Mouse (Mus musculus): ENCODE results near the gene Alox12e.
"Not testable (repeated sequence)": the region's sequence is repeated elsewhere in the genome, so short reads cannot be mapped to it uniquely, and the experiment has no call there.

Gene Alox12e

DNA sequence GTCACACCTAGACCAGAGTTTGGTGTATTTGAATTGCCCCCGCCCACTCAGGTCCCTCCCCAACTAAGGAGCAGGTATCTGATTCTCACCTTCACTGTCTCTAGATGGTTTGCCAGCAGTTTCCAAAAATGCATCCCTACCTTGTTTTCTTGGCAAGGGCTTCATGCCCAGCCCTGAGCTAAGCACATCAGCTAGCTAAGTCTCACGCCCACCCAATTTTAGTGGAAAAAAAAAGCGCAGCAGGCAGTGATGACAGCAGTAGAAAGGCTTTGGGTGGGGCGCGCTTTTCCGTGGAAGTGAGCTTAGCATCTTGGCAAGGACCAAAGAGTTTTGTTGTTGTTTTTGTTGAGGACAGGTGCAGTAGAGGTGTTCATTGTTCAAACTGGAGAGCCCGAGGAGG, at the start of gene Alox12e:
Gene Alox12e, minus strand, starts transcription at position 101 of the 400 bp plus-strand sequence.
- no peak for DNase-seq (ENCODE audit: low spot score)

DNA sequence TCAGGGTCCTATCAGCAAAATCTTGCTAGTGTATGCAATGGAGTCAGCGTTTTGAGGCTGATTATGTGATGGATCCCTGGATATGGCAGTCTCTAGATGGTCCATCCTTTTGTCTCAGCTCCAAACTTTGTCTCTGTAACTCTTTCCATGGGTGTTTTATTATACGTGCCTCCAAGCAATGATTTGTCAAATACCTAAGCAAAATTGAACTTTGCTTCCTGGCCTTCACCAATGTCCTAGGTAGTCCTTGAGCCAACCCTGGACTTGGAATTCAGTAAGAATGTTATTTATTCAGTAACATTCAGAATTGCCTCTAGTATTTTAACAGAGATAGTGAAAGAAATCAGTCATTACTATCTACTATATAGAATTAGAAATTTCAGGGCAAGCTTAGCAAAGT, 46.2 kb upstream of the Alox12e start:
- not testable (repeated sequence) for DNase-seq (ENCODE audit: low spot score)

DNA sequence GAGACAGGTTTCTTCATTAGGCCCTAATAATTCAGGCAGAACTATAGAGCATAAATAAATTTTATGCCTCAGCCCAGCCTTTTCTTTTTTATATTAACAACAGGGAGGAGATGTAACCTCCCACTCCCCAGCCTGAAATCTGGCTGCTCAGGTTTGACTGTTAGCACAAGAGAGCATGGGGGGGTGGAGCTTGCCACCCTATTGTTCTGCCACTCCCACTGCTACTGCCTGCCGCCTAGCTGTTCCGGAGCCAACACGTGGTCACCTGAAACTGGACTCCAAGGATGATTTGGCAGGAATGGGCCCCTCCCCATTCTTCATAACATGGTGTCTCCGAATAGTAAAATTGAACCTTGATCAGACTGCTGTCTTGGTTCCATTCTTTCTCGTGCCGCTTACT, 45.3 kb upstream of the Alox12e start:
- not testable (repeated sequence) for DNase-seq (ENCODE audit: low spot score)

DNA sequence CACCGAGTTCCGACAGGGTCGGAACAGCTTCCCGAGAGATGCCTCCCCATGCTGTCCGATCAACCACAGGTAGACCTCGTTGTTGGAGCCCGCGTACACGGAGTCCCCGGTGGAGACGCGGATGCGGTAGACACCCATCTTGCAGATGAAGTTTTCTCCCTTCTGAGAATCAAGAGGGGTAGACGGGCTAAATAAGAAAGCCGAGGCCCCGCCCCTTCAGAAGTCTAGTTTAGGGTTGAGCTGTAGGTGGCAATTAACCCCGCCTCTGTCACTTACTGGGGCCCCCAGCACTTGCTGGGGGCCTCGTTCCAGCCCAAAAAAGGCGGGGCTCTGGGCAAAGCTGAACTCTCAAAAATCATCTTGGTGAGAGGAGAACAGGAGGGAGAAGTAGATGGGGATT, 29.4 kb upstream of the Alox12e start, which contains the start of gene Alox15:
Gene Alox15, minus strand, starts transcription at position 164 of the 400 bp plus-strand sequence.
- DNase-seq (ENCODE audit: low spot score): peak; percentile 22

DNA sequence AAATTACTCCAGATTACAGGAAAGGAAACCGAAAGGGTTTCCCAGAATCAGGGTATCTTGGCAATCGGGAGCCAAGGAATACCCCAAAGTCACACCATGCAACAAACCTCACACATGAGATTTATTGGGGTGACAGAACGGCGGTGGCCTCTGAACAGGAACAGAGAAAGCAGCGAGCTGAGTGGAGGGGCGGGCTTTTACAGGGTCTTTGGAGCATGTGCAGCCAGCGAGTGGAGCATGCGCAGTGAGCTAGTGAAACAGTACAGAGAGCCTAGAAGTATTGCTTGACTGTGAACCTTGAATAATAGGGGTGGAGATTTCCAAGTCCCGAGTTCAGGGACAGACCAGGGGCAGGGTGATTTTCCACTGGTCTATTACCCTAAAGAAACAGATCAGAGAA, 26.2 kb upstream of the Alox12e start:
- DNase-seq (ENCODE audit: low spot score): no peak

DNA sequence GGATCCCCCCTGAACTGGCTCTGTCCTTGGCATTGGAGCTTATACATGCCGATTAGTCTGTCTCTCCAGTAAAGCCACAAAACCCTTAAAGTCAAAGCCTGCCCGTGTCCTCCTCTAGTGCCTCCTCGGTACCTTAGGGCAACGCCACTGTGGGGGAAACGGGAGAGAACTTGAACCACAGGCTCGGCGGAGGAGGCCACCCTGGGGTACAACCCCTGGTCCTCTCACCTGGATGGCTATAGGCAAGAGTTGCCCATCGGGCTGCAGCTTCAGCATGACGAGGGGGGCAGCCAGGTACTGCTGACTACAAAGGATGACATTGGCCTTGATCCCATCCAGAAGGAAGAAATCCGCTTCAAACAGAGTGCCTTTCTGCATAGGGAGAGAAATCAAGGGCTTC, 25.4 kb upstream of the Alox12e start:
- no peak for DNase-seq (ENCODE audit: low spot score)

DNA sequence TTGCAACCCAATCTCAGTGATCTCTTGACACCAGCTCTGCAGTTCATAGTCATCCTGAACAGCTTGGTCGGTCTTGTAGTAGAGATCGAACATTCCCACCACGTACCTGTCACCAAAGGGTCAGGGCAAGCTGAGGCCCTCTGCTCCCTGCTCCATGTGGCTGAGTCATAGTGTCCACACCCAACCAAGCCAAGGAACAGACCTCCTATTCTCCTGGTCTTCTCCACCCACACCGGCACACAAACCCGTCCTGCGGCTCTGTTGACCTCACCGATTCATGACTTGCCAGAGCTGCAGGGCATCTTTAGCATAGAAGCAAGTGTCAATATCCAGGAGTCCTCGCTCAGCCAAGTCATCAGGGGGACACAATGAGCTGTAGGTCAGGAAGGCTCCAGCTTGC, 23.1 kb upstream of the Alox12e start:
- no peak for DNase-seq (ENCODE audit: low spot score)

DNA sequence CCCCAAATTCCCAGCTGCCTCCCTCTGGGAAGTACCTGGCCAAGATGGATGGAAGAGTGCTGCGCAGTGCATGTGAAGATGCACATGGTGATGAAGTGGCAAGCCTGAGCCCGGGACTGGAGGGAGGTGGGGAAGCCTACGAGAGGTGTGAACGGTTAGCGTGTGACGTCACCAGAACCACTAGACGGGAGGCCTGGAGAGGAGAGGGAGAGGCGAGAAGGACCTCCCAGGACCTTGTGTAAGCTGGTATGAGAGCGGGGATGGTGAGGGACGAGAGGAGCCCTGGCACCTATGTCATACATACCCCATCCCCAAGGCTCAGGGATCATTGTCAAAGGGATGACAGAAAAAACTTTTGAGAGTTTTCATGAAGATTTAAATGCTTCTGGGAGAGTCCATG, 22.6 kb upstream of the Alox12e start:
- no peak for DNase-seq (ENCODE audit: low spot score)

DNA sequence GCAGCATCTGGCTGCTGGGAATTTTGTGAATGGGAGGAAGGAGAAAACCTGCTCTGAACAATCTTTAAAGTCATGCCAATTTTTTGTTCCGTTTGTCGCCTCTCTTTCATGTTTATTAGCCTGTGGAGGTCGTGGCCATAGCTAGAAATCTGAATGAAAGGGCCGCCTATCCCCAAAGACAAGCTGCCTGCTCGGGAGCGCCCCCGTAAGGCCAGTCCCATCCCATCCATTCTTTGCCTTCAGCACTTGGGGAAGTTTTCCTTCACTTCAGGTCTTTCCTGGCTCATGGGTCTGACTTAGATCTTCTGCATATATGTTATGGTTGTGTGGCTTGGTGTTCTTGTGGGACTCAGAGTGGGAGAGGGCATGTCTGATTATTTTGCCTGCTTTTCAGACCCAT, 17.1 kb upstream of the Alox12e start:
- DNase-seq (ENCODE audit: low spot score): no peak

DNA sequence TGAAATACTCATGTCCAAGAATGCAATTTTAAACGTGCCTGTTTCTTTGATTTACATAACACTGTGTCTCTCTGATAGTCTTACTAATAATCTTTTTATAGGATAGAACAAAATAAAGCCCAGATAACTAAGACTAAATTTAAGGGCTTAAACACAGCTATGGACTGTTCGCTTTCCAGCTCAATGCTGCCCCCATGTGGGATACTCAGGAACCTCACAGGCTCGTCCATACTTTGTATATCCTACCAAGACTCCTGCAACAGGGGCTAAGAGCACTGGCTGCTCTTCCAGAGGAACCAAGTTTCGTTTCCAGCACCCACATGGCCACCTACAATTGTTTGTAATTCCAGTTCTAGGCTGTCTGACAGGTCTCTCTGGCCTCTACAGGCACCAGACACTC, 12.0 kb upstream of the Alox12e start:
- DNase-seq (ENCODE audit: low spot score): peak; percentile 40

DNA sequence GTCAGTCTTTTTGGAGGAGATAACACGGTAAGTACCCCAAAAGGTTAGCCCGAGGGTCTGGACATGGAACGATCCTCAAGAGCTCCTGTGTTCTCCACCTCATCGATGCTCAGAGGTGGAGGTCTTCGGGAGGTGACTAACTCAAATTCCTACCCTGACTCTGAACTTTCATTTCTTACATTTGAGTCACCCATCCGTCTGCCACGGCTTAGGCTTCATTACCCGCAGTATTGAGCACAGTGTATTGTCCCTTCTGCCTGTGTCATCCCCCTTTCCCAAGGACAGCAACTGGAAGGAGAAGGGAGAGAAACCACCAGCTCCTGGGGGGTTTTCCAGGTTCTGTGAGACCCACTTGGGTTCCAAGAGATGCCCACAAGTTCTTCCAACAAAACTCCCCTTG, 2.3 kb upstream of the Alox12e start:
- no peak for DNase-seq (ENCODE audit: low spot score)

DNA sequence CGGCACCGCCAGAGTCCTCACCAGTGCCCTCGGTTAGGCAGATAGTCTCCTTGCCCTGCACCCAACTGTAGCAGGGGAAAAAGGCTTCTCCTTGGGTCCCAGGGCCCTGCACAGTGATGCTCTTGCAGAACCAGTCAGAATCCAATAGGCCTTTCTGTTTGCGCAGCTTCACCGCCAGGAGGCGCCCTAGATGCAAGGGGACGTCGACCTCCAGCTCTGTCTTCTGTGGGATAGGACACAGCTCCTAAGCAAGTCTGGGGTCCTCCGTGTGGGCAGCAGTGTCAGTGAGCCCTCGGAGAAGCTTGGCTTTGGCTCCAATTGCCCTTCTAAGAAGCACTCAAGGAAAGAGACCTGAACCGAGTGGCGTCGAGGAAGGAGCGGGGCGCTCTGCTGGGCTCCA, 764 bp downstream of the Alox12e start:
- peak; percentile 28 for DNase-seq (ENCODE audit: low spot score)

DNA sequence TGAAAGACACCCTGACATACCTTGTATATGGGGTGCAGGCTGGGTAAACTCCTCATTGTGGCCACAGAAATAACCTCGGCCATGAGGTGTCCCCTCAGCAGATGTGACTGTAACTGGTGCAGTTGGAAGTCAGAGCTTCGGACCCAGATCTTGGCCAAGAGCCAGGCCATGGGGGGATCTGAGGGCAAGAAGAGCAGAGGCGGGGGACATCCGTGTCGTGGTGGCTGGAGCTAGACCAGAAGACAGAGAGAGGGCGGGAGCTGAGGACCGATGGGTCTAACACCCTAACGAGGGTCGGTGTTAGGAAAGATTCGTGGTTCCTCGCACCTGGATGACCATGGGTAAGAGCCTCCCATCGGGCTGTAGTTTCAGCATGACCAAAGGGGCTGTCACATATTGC, 2.8 kb downstream of the Alox12e start:
- DNase-seq (ENCODE audit: low spot score): no peak

DNA sequence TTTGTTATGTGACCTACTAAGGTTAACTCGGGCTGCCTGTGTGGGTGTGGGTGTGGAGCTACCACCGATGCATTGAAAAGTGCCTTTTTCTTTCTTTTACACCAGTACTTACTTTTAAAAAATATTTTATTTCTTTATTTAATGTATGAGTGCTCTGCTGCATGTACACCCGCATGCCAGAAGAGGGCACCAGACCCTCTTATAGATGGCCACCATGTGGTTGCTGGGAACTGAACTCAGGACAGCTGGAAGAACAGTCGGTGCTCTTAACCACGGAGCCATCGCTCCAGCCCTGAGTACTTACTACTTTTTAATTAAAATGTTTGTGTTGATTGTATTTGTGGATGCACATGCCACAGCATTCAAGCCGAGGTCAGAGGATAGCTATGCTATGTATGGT, 8.6 kb downstream of the Alox12e start:
- peak; percentile 7 for DNase-seq (ENCODE audit: low spot score)

DNA sequence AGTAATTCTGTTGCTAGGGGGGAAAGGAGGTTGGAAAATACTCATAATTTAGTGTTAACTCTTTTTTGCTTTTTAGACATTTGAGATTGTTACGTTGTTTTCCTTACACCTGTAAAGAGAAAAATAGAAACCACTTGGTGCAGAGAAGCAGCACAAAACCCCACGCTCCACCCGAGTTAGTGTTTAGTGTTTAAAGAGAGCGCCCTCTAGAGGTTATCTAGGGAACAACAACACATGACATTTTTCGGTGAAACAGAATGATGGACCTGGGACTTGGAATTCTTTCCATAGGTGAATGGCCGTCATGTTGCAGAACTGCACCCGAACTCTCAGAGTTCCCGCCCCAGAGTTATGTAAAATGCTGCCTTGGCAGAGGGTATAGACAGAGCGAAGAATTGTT, 13.1 kb downstream of the Alox12e start:
- DNase-seq (ENCODE audit: low spot score): peak; percentile 50

DNA sequence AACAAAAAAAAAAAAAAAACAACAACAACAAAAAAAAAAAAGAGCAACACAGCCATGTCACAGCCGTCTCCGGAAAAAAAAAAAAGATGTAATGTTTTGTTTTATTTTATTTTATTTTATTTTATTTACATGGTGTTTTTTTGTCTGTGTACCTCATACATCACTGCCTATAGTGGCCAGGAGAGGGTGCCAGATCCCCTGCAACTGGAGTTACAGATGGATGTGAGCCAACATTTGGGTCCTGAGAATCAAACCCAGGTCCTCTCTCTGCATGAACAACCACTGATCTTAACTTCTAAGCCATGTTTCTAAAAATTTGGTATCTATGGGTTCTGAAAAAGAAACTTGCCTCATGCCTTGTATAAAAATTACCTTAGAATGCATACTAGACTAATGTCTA, 14.1 kb downstream of the Alox12e start:
- DNase-seq (ENCODE audit: low spot score): no peak

DNA sequence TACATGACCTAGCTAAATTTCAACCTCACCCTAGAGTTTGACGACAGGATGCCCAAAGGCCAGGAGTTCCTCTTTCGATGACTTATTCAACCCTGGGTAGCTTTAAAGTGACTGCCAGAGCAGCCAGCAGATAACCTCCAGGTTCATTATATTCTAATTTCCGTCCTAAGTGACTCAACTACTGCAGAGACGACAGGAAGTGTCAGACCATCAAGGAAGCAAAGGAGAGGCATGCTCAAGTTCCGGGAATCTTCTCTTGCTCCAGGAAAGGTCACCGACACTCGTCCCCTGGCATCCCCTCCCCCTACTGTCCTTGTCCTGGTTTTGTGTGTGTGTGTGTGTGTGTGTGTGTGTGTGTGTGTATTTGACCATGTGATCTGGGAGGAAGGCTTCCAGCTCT, 16.3 kb downstream of the Alox12e start:
- DNase-seq (ENCODE audit: low spot score): no peak

DNA sequence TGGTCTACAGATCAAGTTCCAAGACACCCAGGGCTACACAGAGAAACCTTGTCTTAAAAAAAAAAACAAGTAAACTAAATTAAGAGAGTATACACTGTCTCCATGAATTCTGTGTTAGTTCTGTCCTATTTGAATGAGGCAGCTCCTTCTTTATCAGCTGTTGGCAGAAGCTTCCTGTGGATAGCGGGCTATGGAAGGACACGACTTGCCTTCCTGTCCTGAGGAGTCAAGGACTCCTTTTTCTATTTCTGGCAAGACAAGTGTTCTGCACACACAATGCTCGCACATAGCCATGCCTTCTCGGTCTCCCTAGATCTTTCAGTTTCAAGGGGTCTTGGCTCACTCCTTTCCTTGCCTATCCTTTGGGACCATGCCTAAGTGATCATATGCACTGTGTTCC, 20.1 kb downstream of the Alox12e start:
- no peak for DNase-seq (ENCODE audit: low spot score)

DNA sequence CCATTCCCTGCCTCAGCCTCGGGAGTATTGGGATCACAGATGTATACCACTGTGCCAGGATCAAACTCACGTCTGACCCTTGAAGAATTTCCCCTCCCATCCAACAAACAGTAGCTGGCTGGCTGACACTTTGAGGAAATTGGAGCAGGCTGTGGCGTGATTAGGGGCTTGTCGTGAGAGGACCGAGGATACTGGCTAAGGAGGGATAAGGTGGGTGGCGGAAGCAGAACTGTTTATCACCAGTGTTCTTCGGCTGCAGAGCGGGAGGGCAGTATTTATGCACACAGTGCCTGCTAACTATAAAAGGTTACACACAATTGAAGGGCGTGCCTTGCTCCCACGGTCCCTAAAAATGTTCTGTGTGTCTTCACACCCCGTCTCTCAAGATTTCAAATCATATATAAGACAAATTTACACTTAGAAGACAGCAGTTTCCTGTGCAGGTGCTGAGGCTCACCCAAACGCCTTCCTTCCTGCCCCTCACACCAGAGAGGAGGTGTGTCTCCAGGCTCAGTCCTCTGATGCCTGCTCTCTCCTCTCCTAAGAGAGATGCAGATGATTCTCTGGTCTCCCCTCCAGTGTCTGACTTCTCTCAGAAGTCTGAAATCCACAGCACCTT, 24.5 kb downstream of the Alox12e start:
- no peak for DNase-seq (ENCODE audit: low spot score)

DNA sequence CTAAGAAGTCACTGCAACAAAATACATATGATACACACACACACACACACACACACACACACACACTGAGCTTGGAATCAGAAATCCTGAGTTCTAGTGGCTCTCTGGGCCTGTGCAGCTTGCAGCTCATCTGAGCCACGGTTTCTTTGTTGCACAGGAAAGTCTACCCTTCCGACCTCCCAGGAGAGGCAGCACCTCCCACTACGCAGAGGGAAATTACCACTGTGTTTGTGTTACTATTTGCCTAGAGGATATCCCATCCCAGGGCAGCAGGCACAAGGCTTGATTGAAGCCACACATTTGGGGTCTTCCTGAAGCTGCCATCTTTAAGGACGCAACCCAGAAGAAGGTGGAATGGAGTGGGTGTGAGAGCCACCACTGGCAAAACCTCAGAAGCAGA, 25.0 kb downstream of the Alox12e start:
- DNase-seq (ENCODE audit: low spot score): no peak

DNA sequence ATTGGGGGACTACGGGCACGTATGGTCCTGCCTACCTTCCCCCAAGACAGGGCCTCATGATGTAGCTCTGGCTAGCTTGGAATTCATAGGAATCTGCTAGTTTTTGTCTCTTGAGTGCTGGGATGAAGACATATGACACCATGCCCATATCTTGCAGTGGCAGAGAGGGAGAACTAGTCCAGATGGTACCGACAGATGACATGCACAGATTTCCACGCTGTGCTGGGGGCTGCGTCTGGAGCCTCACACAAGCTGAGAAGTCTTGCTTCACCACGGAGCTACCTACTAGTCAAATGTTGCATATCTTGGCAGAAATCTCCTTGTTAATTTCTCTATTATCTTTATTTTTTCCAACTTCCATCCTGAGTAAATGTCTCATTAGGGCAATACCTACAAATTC, 28.5 kb downstream of the Alox12e start:
- no peak for DNase-seq (ENCODE audit: low spot score)

DNA sequence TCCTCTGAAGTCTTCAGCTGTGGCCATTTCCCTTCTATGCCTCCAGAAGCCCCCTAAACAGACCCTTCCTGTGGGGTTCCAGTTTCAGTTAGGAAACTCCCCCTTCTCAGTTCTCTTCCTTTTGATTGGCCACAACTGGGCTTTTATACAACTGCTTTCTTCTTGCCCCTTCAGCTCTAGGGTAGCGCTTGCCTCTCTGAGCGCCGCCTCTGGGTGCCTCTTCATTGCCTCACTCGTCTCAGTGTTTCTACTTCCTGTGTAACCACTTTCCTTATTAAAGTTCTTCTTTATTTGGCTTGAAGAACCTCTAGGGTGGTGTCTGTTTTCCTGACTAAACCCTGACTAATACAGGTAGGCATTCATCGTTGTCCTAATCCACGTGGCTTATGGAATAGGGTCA, 31.2 kb downstream of the Alox12e start:
- DNase-seq (ENCODE audit: low spot score): no peak

DNA sequence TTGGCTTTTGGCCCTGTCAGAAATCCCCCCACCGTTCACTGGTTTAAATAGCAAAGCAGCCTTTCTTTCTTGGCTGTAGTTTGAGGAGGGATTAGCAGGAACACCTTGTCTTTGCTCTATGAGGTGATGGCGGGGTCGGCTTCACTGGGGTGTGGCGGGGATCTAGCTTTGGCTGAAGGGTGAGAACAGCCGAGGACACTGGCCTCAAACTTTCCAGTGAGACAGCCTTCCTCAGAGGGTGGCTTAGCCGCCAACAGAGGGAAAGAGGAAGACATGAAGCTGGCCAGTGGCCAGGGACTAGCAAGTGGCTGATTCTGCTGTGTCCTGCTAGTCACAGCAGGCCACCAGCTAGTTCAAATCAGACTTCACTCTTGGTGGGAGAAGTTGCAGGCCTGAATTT, 33.2 kb downstream of the Alox12e start:
- DNase-seq (ENCODE audit: low spot score): no peak

DNA sequence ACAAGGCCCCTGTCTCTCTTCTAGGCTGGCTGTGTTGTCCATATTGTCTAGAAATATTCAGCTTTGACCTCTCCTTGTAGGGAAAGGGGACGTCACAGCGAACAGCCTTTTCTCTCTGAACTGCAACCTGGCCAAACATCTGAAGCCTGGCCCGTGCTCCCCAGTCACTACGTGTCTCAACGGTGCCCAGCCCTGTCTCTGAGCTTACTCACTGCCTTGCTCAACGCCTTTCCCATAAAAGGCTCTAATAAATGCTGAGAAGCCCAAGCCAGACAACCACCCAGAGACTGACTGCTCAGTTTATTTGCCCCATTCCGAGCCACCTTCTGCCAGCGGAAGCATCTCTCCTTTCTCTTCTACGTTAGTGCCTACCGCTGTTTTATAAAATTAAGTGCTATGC, 34.3 kb downstream of the Alox12e start:
- no peak for DNase-seq (ENCODE audit: low spot score)

DNA sequence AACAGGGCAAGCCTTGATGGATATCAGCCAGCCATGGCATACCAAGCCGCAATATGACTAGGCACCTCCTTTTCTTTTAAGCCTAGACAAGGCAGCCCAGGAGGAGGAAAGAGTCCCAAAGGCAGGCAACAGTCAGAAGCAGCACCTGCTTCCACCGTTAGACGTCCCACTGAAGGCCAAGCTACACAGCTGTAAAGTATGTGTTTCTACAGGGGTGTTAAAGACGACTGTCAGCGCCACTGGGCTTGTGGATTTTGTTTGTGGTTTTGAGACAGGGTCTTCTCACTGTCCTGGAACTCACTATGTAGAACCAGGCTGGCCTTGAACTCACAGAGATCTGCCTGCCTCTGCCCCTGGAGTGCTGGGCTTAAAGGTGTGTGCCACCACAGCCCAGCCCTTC, 36.7 kb downstream of the Alox12e start:
- no peak for DNase-seq (ENCODE audit: low spot score)

Measured in c-Kit-positive CD71-positive TER-119-positive erythroid progenitor cells, embryonic 14.5 days (primary cell).